Mouse (Mus musculus): ENCODE measurements at regions not wholly inside any gene's neighbourhood (a gene's known extent, or its start where the extent isn't known, plus 50 kb on each side); places are given as distances from the start of the nearest gene placed in this dataset.

GRCm38 (mm10) chr3:21840751-21841488, 235.5 kb upstream of the Tbl1xr1 start:
- no peak for ATAC-seq (replicated peaks; ENCODE audit: low FRiP score, poor library complexity, severe bottlenecking)

- ATAC-seq (replicated peaks; ENCODE audit: low FRiP score, poor library complexity, severe bottlenecking): no peak
Measured at GRCm38 (mm10) chr3:21841506-21841905, 234.9 kb upstream of the Tbl1xr1 start.

- ATAC-seq (replicated peaks; ENCODE audit: low FRiP score, poor library complexity, severe bottlenecking): no peak
Measured at GRCm38 (mm10) chr3:21842545-21843291, 233.7 kb upstream of the Tbl1xr1 start.

GRCm38 (mm10) chr3:21843292-21843852, 233.1 kb upstream of the Tbl1xr1 start:
- no peak for ATAC-seq (replicated peaks; ENCODE audit: low FRiP score, poor library complexity, severe bottlenecking)

GRCm38 (mm10) chr3:21849831-21850230, 226.6 kb upstream of the Tbl1xr1 start:
- no peak for ATAC-seq (replicated peaks; ENCODE audit: low FRiP score, poor library complexity, severe bottlenecking)

- ATAC-seq (replicated peaks; ENCODE audit: low FRiP score, poor library complexity, severe bottlenecking): no peak
Measured at GRCm38 (mm10) chr3:21850977-21851376, 225.5 kb upstream of the Tbl1xr1 start.

GRCm38 (mm10) chr3:21854340-21854739, 222.1 kb upstream of the Tbl1xr1 start:
- no peak for ATAC-seq (replicated peaks; ENCODE audit: low FRiP score, poor library complexity, severe bottlenecking)

- ATAC-seq (replicated peaks; ENCODE audit: low FRiP score, poor library complexity, severe bottlenecking): no peak
Measured at GRCm38 (mm10) chr3:21859436-21859835, 217.0 kb upstream of the Tbl1xr1 start.

- ATAC-seq (replicated peaks; ENCODE audit: low FRiP score, poor library complexity, severe bottlenecking): no peak
Measured at GRCm38 (mm10) chr3:21860915-21861635, 215.4 kb upstream of the Tbl1xr1 start.

GRCm38 (mm10) chr3:21861636-21861970, 214.8 kb upstream of the Tbl1xr1 start:
- no peak for ATAC-seq (replicated peaks; ENCODE audit: low FRiP score, poor library complexity, severe bottlenecking)

- ATAC-seq (replicated peaks; ENCODE audit: low FRiP score, poor library complexity, severe bottlenecking): no peak
Measured at GRCm38 (mm10) chr3:21864391-21864790, 212.1 kb upstream of the Tbl1xr1 start.

GRCm38 (mm10) chr3:21865856-21866255, 210.6 kb upstream of the Tbl1xr1 start:
- ATAC-seq (replicated peaks; ENCODE audit: low FRiP score, poor library complexity, severe bottlenecking): no peak

- ATAC-seq (replicated peaks; ENCODE audit: low FRiP score, poor library complexity, severe bottlenecking): no peak
Measured at GRCm38 (mm10) chr3:21878396-21878795, 198.1 kb upstream of the Tbl1xr1 start.

- ATAC-seq (replicated peaks; ENCODE audit: low FRiP score, poor library complexity, severe bottlenecking): no peak
Measured at GRCm38 (mm10) chr3:21884216-21884615, 192.2 kb upstream of the Tbl1xr1 start.

- no peak for ATAC-seq (replicated peaks; ENCODE audit: low FRiP score, poor library complexity, severe bottlenecking)
Measured at GRCm38 (mm10) chr3:21888710-21889109, 187.7 kb upstream of the Tbl1xr1 start.

GRCm38 (mm10) chr3:21891819-21892480, 184.5 kb upstream of the Tbl1xr1 start:
- no peak for ATAC-seq (replicated peaks; ENCODE audit: low FRiP score, poor library complexity, severe bottlenecking)

GRCm38 (mm10) chr3:21892864-21893404, 183.5 kb upstream of the Tbl1xr1 start:
- no peak for ATAC-seq (replicated peaks; ENCODE audit: low FRiP score, poor library complexity, severe bottlenecking)

GRCm38 (mm10) chr3:21895551-21895950, 180.9 kb upstream of the Tbl1xr1 start:
- no peak for ATAC-seq (replicated peaks; ENCODE audit: low FRiP score, poor library complexity, severe bottlenecking)

- no peak for ATAC-seq (replicated peaks; ENCODE audit: low FRiP score, poor library complexity, severe bottlenecking)
Measured at GRCm38 (mm10) chr3:21898241-21898640, 178.2 kb upstream of the Tbl1xr1 start.
